Mouse (Mus musculus): Measurements from ENCODE around the gene A730049H05Rik.

Gene A730049H05Rik

GRCm38 (mm10) chr6:92879700-92880265, 63.5 kb downstream of the A730049H05Rik start:
- no peak for DNase-seq (ENCODE audit: low spot score)

DNA sequence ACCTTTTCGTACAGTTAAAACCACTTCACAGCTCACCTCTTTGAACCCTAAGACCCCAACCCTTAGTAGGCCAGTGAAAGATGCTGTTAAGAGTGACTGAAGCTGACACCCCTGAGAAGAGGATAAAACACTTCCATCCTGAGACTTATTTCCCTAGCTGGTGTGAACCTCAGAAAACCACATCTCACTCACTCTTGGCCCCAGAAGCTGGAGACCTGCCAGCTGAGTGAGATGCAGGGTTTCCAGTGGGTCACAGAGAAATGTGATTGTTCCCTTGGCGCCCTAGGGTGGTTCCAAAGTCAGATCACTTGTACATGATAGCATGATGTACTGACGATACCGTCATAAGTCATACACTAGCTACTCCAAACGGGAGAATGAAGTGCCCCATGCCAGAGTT, 66.2 kb downstream of the A730049H05Rik start:
- no peak for DNase-seq (ENCODE audit: low spot score)

DNA sequence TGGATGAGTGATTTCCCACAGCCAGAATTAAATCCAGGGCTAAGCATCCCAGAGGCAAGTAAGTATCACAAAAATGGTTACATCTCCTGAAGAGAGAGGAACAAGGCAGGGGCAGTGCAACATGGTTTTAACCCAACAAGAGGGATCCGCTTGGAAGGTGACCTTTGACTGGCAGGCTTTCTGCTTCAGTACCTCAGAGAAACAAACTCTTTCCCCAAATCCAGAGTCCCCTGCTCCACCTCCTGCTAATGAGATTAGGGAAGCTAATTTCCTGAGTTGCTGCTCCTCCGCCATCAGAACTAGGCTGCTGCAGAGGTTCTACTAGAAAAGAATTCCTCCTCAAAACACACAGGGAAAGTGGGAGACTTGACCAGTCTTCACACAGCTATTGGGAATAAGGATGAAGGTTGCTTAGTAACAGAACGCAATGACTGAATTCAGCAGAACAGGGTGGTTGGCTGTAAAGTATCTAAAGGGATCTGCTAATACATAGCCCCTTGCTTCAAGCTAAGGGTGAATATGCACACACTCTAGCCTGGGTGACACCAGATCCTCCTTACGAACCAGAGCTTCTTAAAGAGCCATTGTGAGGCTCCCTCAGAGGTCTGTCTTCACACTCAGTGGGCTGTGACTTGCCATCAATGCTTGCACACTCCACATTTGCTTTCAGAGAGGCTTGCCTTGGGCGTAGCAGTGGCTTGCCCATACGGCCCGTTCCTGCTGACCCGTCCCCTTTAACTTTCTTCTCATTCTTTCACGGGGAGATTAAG, 67.0 kb downstream of the A730049H05Rik start:
- DNase-seq (ENCODE audit: low spot score), result no peak

DNA sequence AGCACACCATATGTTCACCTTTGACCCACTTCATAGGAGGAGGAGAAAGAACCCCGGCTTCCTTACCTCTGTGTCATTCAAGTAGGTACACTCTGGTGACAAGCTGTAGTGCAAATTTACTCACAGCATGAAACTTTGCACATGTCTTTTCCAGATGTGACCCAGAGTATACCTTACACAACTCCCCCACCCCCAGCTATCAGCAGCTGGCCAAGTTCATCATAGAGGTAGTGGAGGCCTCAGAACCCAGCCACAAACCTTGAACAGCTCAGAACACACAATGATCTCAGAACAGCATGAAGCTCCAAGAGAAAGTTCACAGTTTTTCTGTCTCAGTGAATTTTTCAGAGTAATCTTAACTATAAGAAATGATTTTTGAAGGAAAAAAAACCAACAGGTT, 75.3 kb downstream of the A730049H05Rik start:
- no peak for DNase-seq (ENCODE audit: low spot score)
